Mouse (Mus musculus) T-helper 1 cell (primary cell): ENCODE data around the gene Atp6v1b1.
"Not testable (repeated sequence)": the region's sequence is repeated elsewhere in the genome, so short reads cannot be mapped to it uniquely, and the experiment has no call there.

Experiments used
- in situ Hi-C: fragments of 300-600 bp; cut with MboI, MseI; formaldehyde crosslinking; loops from one replicate; pipeline ENCODE4 v1.15.1; 2025; ENCODE audit warnings: high pct_unique_total_duplicates

The Atp6v1b1 gene

GRCm38 (mm10) chr6:83775638-83776293 is 33.0 kb downstream of the Atp6v1b1 start, which contains the start of gene Tex261:
Tex261 (minus strand) TSS chr6:83775813.
- in situ Hi-C loops: no loop called here

GRCm38 (mm10) chr6:83778306-83778705 is 35.5 kb downstream of the Atp6v1b1 start:
- in situ Hi-C loops: no loop called here

GRCm38 (mm10) chr6:83779026-83779425 is 36.2 kb downstream of the Atp6v1b1 start:
- in situ Hi-C loops: no loop called here

- in situ Hi-C loops: no loop called here
These were observed 43.6 kb downstream of the Atp6v1b1 start for GRCm38 (mm10) chr6:83786426-83786825.

DNA sequence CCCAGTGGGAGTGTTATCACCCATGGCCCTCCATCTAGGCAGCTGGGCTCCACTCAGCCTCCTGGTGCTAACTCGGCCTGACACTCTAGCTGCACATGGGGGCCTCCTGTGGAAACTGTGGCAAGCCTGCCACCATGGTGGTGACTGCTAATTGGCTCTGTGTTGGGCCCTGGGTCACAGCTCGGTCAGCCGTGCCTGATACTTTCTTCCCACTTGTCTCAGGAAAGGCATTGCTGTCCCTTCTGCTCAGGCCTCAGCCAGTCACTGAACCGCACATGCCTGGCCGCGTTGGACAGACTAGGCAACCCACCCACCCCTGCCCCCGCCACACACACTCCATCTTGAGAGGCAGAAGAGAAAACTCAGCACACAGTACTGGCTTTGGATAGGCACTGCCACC is 45.8 kb downstream of the Atp6v1b1 start:
- in situ Hi-C loops: no loop called here

GRCm38 (mm10) chr6:83790533-83790932 is 47.7 kb downstream of the Atp6v1b1 start:
- in situ Hi-C loops: not testable (repeated sequence)

- in situ Hi-C loops: no loop called here
These were observed 48.6 kb downstream of the Atp6v1b1 start for GRCm38 (mm10) chr6:83791251-83791890.

- in situ Hi-C loops: no loop called here
These were observed 52.0 kb downstream of the Atp6v1b1 start, which contains the start of gene Nagk for GRCm38 (mm10) chr6:83794760-83795296. Nagk (plus strand) TSS chr6:83794982.

DNA sequence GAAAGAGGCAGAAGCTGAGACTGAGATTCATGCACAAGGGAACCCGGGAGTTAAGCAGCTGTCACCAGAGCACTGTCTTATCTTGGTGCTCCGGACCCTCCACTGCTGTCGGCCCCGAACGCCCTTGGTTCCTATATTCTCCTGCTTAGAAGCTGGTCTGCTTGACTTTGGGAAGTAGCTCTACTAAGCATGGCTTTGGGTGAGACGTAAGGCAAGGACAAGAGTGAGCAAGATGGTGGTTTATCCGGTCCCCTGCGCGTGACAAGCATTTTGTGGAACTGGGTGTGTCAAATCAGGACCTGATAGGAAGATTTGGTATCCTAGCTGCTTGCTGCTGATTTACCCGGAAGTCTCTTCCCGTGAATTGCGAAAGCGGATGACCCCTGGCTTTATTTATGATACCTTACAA is 52.7 kb downstream of the Atp6v1b1 start:
- in situ Hi-C loops: no loop called here

DNA sequence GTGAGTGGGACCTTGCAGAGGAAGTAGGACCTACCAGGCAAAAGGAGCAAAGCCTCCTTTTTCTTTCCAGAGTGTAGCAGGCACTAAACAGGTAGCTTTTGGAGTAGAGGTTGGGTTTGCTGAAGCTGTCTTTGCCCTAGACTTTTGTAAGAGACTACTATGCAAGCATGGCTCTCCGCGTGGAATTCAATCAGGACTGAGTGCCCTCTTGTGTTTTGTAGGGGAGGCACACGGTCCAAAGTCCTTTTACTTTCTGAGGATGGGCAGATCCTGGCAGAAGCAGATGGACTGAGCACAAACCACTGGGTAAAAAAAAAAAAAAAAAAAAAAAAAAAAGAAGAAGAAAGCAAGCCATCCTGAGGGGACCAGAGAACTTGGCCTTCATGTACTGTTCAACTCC is 53.9 kb downstream of the Atp6v1b1 start:
- in situ Hi-C loops: no loop called here

GRCm38 (mm10) chr6:83802033-83802432 is 59.2 kb downstream of the Atp6v1b1 start:
- in situ Hi-C loops: loop anchor here (25.0 kb wide), 1 partner anchor 1785 kb away; the partner anchor contains the start of gene Alms1

DNA sequence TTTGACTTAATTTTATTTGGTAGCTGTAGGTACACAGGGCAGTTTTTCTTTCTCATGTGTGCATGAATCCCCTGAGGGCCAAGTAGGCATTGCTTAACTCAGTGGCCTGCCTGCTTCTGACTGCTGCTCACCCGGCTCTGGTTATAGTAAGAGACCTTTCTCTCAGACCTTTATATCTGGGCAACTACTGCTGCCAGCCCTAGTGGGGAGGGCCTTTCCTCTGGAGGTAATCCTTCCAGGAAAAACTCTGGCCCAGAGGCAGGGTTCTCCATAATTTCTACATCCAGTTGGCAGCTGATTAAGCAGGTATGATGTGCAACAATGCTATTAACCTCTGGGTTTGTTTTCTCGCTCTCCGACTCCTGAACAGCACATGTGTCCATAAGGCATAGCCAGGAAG is 60.1 kb downstream of the Atp6v1b1 start:
- in situ Hi-C loops: loop anchor here (25.0 kb wide), 1 partner anchor 1784 kb away; the partner anchor contains the start of gene Alms1
